Mouse (Mus musculus) kidney, embryonic 15.5 days (tissue): ENCODE results near the gene Rnf43. TPM values are rescaled to one million over a fixed set of nuclear protein-coding genes. Genes with fewer than 3 reads are reported as not detected.
A peak's percentile ranks its signal among the peaks of the same experiment; 100 is the strongest.

Experiments used
- ATAC-seq: fragments of 200-750 bp; cut with Nextera tagmentation; replicated peaks from 2 replicates; pipeline ENCODE4 v1.8.0; 2017; ENCODE audit warnings: moderate TSS enrichment; ENCODE audit not compliant: low FRiP score
- H3K27ac ChIP-seq: fragments of 300-500 bp; sonication (generic); 2 replicates; pipeline ENCODE4 v1.5.1; 2015; ENCODE audit warnings: mild to moderate bottlenecking, inconsistent platforms
- H3K27me3 ChIP-seq: fragments of 300-500 bp; sonication (generic); 2 replicates; pipeline ENCODE4 v1.6.1; 2015; ENCODE audit warnings: inconsistent platforms
- H3K36me3 ChIP-seq: fragments of 300-500 bp; sonication (generic); 2 replicates; pipeline ENCODE4 v1.6.1; 2015; ENCODE audit warnings: inconsistent platforms
- H3K4me1 ChIP-seq: fragments of 300-500 bp; sonication (generic); 2 replicates; pipeline ENCODE4 v1.6.1; 2015; ENCODE audit warnings: inconsistent platforms
- H3K4me2 ChIP-seq: fragments of 300-500 bp; sonication (generic); 2 replicates; pipeline ENCODE4 v1.6.1; 2015; ENCODE audit warnings: moderate library complexity, mild to moderate bottlenecking, inconsistent platforms
- H3K4me3 ChIP-seq: fragments of 300-500 bp; sonication (generic); replicated peaks from 2 replicates; pipeline ENCODE4 v1.5.1; 2015; ENCODE audit warnings: mild to moderate bottlenecking, inconsistent platforms
- H3K9ac ChIP-seq: fragments of 300-500 bp; sonication (generic); 2 replicates; pipeline ENCODE4 v1.6.1; 2015; ENCODE audit warnings: mild to moderate bottlenecking, inconsistent platforms
- H3K9me3 ChIP-seq: fragments of 300-500 bp; sonication (generic); replicated peaks from 2 replicates; pipeline ENCODE4 v1.6.1; 2016; ENCODE audit warnings: inconsistent platforms
- WGBS: fragments of 180-500 bp; shearing (Covaris S2); methylation state at CpG from one replicate; pipeline ENCODE4 v1.1.7; 2015; ENCODE audit warnings: mixed read lengths; 5-methylcytosine and 5-hydroxymethylcytosine counted together
- polyA plus RNA-seq: library from polyadenylated mRNA; unstranded; fragments of >200 nt; fragmentation: Nextera tagmentation; extraction: Ambion mirVana; gene quantifications from 2 replicates; pipeline ENCODE4 v1.2.1, GENCODE M21; 2015

Rnf43 gene
- polyA plus RNA-seq, 1 experiment from 2014 or later = 6.8 TPM

- Histone ChIP-seq H3K4me2 (no peak overlapping the region), H3K4me1 (peaks cover 11% of the 10 kb centered on the region), H3K4me3 (no peak overlapping the region), H3K36me3 (peaks cover 7% of the 10 kb centered on the region; the same call in 1 of the 2 replicates), H3K9ac (no peak overlapping the region), H3K27ac (no peak overlapping the region), H3K27me3 (no peaks in the 10 kb centered on the region), H3K9me3 (no peaks in the 10 kb centered on the region)
- no peak for ATAC-seq
- WGBS = 62% methylated on average over 9 of the region's 9 CpGs
These were observed 58.3 kb downstream of the Rnf43 start for GRCm38 (mm10) chr11:87720839-87721238.

GRCm38 (mm10) chr11:87722168-87722567 lies 59.6 kb downstream of the Rnf43 start:
- Histone ChIP-seq H3K4me1 (peaks cover 18% of the 10 kb centered on the region), H3K4me2 (no peak overlapping the region), H3K36me3 (peaks cover 7% of the 10 kb centered on the region; the same call in 1 of the 2 replicates), H3K9me3 (no peaks in the 10 kb centered on the region), H3K4me3 (no peak overlapping the region), H3K27me3 (no peaks in the 10 kb centered on the region), H3K27ac (no peak overlapping the region), H3K9ac (no peak overlapping the region)
- WGBS = 93% methylated on average over 3 of the region's 3 CpGs
- ATAC-seq = no peak

- no peaks in the 10 kb centered on the region for H3K9me3 ChIP-seq
- H3K36me3 ChIP-seq = peaks cover 7% of the 10 kb centered on the region; the same call in 1 of the 2 replicates
- WGBS = 94% methylated on average over 4 of the region's 4 CpGs
- H3K4me1 ChIP-seq = peaks cover 18% of the 10 kb centered on the region
- no peak for ATAC-seq
- H3K27me3 ChIP-seq = no peaks in the 10 kb centered on the region
- no peak overlapping the region for H3K4me3 ChIP-seq
- H3K4me2 ChIP-seq = no peak overlapping the region
- H3K27ac ChIP-seq = no peak overlapping the region
- no peak overlapping the region for H3K9ac ChIP-seq
These were observed 60.4 kb downstream of the Rnf43 start for GRCm38 (mm10) chr11:87722891-87723290.

- H3K9me3 ChIP-seq = no peaks in the 10 kb centered on the region
- H3K27me3 ChIP-seq = no peaks in the 10 kb centered on the region
- no peaks in the 10 kb centered on the region for H3K36me3 ChIP-seq
- H3K4me2 ChIP-seq = no peak overlapping the region
- H3K9ac ChIP-seq = no peak overlapping the region
- H3K4me1 ChIP-seq = peaks cover 18% of the 10 kb centered on the region
- peak overlapping the region; percentile 84 for H3K27ac ChIP-seq
- ATAC-seq = peak; percentile 16; the same call in 1 of the 2 replicates
- H3K4me3 ChIP-seq = no peak overlapping the region
These were observed 63.0 kb downstream of the Rnf43 start for GRCm38 (mm10) chr11:87725515-87725914.

GRCm38 (mm10) chr11:87725964-87726562 lies 63.5 kb downstream of the Rnf43 start:
- ATAC-seq = peak; percentile 76
- no peak overlapping the region for H3K9ac ChIP-seq
- H3K4me1 ChIP-seq = peaks cover 18% of the 10 kb centered on the region
- no peaks in the 10 kb centered on the region for H3K9me3 ChIP-seq
- no peak overlapping the region for H3K4me3 ChIP-seq
- WGBS = 17% methylated on average over 6 of the region's 6 CpGs
- H3K27me3 ChIP-seq = no peaks in the 10 kb centered on the region
- H3K27ac ChIP-seq = peak overlapping the region; percentile 84
- H3K36me3 ChIP-seq = no peaks in the 10 kb centered on the region
- no peak overlapping the region for H3K4me2 ChIP-seq

GRCm38 (mm10) chr11:87727021-87727420 lies 64.5 kb downstream of the Rnf43 start:
- H3K4me3 ChIP-seq = no peak overlapping the region
- no peak for ATAC-seq
- WGBS = 70% methylated on average over 11 of the region's 11 CpGs
- H3K27ac ChIP-seq = no peak overlapping the region
- H3K36me3 ChIP-seq = no peaks in the 10 kb centered on the region
- no peaks in the 10 kb centered on the region for H3K9me3 ChIP-seq
- peaks cover 18% of the 10 kb centered on the region for H3K4me1 ChIP-seq
- no peak overlapping the region for H3K9ac ChIP-seq
- no peak overlapping the region for H3K4me2 ChIP-seq
- H3K27me3 ChIP-seq = no peaks in the 10 kb centered on the region

- H3K9ac ChIP-seq = no peak overlapping the region
- 62% methylated on average over 4 of the region's 4 CpGs for WGBS
- H3K4me3 ChIP-seq = no peak overlapping the region
- no peaks in the 10 kb centered on the region for H3K27me3 ChIP-seq
- H3K27ac ChIP-seq = no peak overlapping the region
- H3K9me3 ChIP-seq = no peaks in the 10 kb centered on the region
- ATAC-seq = no peak
- H3K36me3 ChIP-seq = no peaks in the 10 kb centered on the region
- H3K4me1 ChIP-seq = peaks cover 18% of the 10 kb centered on the region
- no peak overlapping the region for H3K4me2 ChIP-seq
These were observed 64.9 kb downstream of the Rnf43 start for GRCm38 (mm10) chr11:87727471-87727870.

GRCm38 (mm10) chr11:87728850-87729592 lies 66.5 kb downstream of the Rnf43 start:
- Histone ChIP-seq H3K36me3 (no peaks in the 10 kb centered on the region), H3K4me1 (peaks cover 22% of the 10 kb centered on the region), H3K4me3 (no peak overlapping the region), H3K27ac (no peak overlapping the region), H3K9me3 (no peaks in the 10 kb centered on the region), H3K27me3 (no peaks in the 10 kb centered on the region), H3K9ac (no peak overlapping the region), H3K4me2 (no peak overlapping the region)
- no peak for ATAC-seq
- WGBS = 36% methylated on average over 18 of the region's 18 CpGs

- Histone ChIP-seq H3K27me3 (no peaks in the 10 kb centered on the region), H3K36me3 (no peaks in the 10 kb centered on the region), H3K4me1 (peaks cover 25% of the 10 kb centered on the region), H3K9me3 (no peaks in the 10 kb centered on the region), H3K4me2 (no peak overlapping the region), H3K9ac (no peak overlapping the region), H3K4me3 (no peak overlapping the region), H3K27ac (no peak overlapping the region)
- 74% methylated on average over 13 of the region's 13 CpGs for WGBS
- no peak for ATAC-seq
These were observed 67.2 kb downstream of the Rnf43 start for GRCm38 (mm10) chr11:87729593-87730185.

- no peaks in the 10 kb centered on the region for H3K27me3 ChIP-seq
- no peaks in the 10 kb centered on the region for H3K36me3 ChIP-seq
- ATAC-seq = no peak
- no peak overlapping the region for H3K27ac ChIP-seq
- H3K4me1 ChIP-seq = peaks cover 15% of the 10 kb centered on the region
- no peak overlapping the region for H3K9ac ChIP-seq
- no peak overlapping the region for H3K4me3 ChIP-seq
- no peaks in the 10 kb centered on the region for H3K9me3 ChIP-seq
- no peak overlapping the region for H3K4me2 ChIP-seq
- 80% methylated on average over 10 of the region's 10 CpGs for WGBS
These were observed 68.3 kb downstream of the Rnf43 start for GRCm38 (mm10) chr11:87730652-87731310.

- Histone ChIP-seq H3K36me3 (peaks cover 4% of the 10 kb centered on the region), H3K9ac (peak overlapping the region; percentile 19; the same call in 1 of the 2 replicates), H3K27me3 (no peaks in the 10 kb centered on the region), H3K27ac (no peak overlapping the region), H3K4me2 (peak overlapping the region; percentile 47), H3K9me3 (no peaks in the 10 kb centered on the region), H3K4me3 (peak overlapping the region; percentile 13; the same call in 1 of the 2 replicates), H3K4me1 (peaks cover 19% of the 10 kb centered on the region)
- WGBS = 68% methylated on average over 5 of the region's 5 CpGs
- no peak for ATAC-seq
These were observed 71.8 kb downstream of the Rnf43 start for GRCm38 (mm10) chr11:87734346-87734745.

- no peak for ATAC-seq
- peaks cover 17% of the 10 kb centered on the region for H3K36me3 ChIP-seq
- no peaks in the 10 kb centered on the region for H3K27me3 ChIP-seq
- no peak overlapping the region for H3K9ac ChIP-seq
- H3K4me3 ChIP-seq = no peak overlapping the region
- H3K9me3 ChIP-seq = no peaks in the 10 kb centered on the region
- H3K4me2 ChIP-seq = no peak overlapping the region
- peaks cover 19% of the 10 kb centered on the region for H3K4me1 ChIP-seq
- 85% methylated on average over 6 of the region's 6 CpGs for WGBS
- H3K27ac ChIP-seq = no peak overlapping the region; the same call in 1 of the 2 replicates
These were observed 73.2 kb downstream of the Rnf43 start for GRCm38 (mm10) chr11:87735691-87736090.
